Mouse (Mus musculus) heart, embryonic 14.5 days (tissue): Measurements from ENCODE around the gene Dennd4c. TPM values are rescaled to one million over a fixed set of nuclear protein-coding genes. Genes with fewer than 3 reads are reported as not detected.
A peak's percentile ranks its signal among the peaks of the same experiment; 100 is the strongest.
"Not testable (repeated sequence)": the region's sequence is repeated elsewhere in the genome, so short reads cannot be mapped to it uniquely, and the experiment has no call there.

Experiments
- ATAC-seq: fragments of 200-750 bp; cut with Nextera tagmentation; 2 replicates; pipeline ENCODE4 v1.8.0; 2017; ENCODE audit warnings: low read depth, moderate TSS enrichment; ENCODE audit not compliant: insufficient number of reproducible peaks, insufficient read depth, low FRiP score
- H3K27ac ChIP-seq, 2 experiments: fragments of 200-500 bp in 1 of 2; fragments of 300-500 bp in 1 of 2; sonication (generic) in 1 of 2; replicated peaks in 1 of 2; 2 replicates each; pipeline ENCODE4 v1.5.1; 2012 to 2014; ENCODE audit warnings: low read depth in 2 of 2, low read length in 2 of 2, control low read depth in 1 of 2, mild to moderate bottlenecking in 1 of 2, mixed read lengths in 1 of 2; ENCODE audit not compliant: control insufficient read depth in 1 of 2, insufficient read depth in 1 of 2
- H3K27me3 ChIP-seq: fragments of 300-500 bp; sonication (generic); 2 replicates; pipeline ENCODE4 v1.6.1; 2014; ENCODE audit warnings: mild to moderate bottlenecking, low read length, control low read depth; ENCODE audit not compliant: control insufficient read depth, insufficient read depth
- H3K36me3 ChIP-seq: fragments of 300-500 bp; sonication (generic); 2 replicates; pipeline ENCODE4 v1.6.1; 2014; ENCODE audit warnings: mild to moderate bottlenecking, control low read depth, low read length, mixed read lengths; ENCODE audit not compliant: control insufficient read depth, insufficient read depth
- H3K4me1 ChIP-seq, 2 experiments: fragments of 200-500 bp in 1 of 2; fragments of 300-500 bp in 1 of 2; sonication (generic) in 1 of 2; 2 replicates each; pipeline ENCODE4 v1.6.1; 2012 to 2014; ENCODE audit warnings: low read length in 2 of 2, control low read depth in 1 of 2, mixed read lengths in 1 of 2; ENCODE audit not compliant: control insufficient read depth in 2 of 2, insufficient read depth in 2 of 2
- H3K4me2 ChIP-seq: fragments of 300-500 bp; sonication (generic); 2 replicates; pipeline ENCODE4 v1.6.1; 2014; ENCODE audit warnings: mild to moderate bottlenecking, low read length
- H3K4me3 ChIP-seq, 2 experiments: fragments of 200-500 bp in 1 of 2; fragments of 300-500 bp in 1 of 2; sonication (generic) in 1 of 2; 2 replicates each; pipeline ENCODE4 v1.5.1; 2012 to 2014; ENCODE audit warnings: low read length in 2 of 2, mild to moderate bottlenecking in 2 of 2, control low read depth in 1 of 2, low read depth in 1 of 2, moderate library complexity in 1 of 2; ENCODE audit not compliant: control insufficient read depth in 1 of 2, insufficient read depth in 1 of 2
- H3K9ac ChIP-seq: fragments of 300-500 bp; sonication (generic); 2 replicates; pipeline ENCODE4 v1.6.1; 2014; ENCODE audit warnings: mild to moderate bottlenecking, low read length
- H3K9me3 ChIP-seq: fragments of 300-500 bp; sonication (generic); 2 replicates; pipeline ENCODE4 v1.6.1; 2016; ENCODE audit warnings: low read length, control low read depth; ENCODE audit not compliant: control insufficient read depth
- WGBS: fragments of 180-500 bp; shearing (Covaris S2); extraction: QIAGEN DNeasy Blood & Tissue Kit; methylation state at CpG from one replicate; pipeline ENCODE4 v1.1.7; 2014; 5-methylcytosine and 5-hydroxymethylcytosine counted together
- polyA plus RNA-seq: library from polyadenylated mRNA; unstranded; fragments of >200 nt; fragmentation: Nextera tagmentation; extraction: Ambion mirVana; gene quantifications from 2 replicates; pipeline ENCODE4 v1.2.1, GENCODE M21; 2014

Dennd4c gene
- polyA plus RNA-seq, 1 experiment from 2014 or later = 7.4 TPM

DNA sequence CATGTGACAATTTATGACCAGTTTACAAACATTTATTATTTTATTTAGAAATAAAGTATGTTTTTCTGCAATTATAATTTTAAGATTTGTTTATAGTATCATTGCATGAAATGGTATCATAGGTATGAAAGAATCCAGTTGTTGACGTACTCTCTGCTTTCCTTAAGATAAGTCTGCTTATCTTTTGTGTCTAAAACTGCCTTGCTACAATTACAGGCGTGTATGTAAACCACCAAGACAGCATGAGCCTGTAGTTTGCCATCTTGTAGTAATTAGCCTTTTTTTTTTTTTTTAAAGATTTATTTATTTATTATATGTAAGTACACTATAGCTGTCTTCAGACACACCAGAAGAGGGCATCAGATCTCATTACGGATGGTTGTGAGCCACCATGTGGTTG is 66.5 kb downstream of the Dennd4c start:
- no peak overlapping the region for H3K9ac ChIP-seq
- no peaks in the 10 kb centered on the region for H3K4me1 ChIP-seq
- no peaks in the 10 kb centered on the region for H3K9me3 ChIP-seq
- no peak for ATAC-seq
- H3K36me3 ChIP-seq = peaks cover 39% of the 10 kb centered on the region
- no peak overlapping the region for H3K27ac ChIP-seq
- H3K4me2 ChIP-seq = no peak overlapping the region
- WGBS = 86% methylated on average over 2 of the region's 3 CpGs
- no peaks in the 10 kb centered on the region for H3K27me3 ChIP-seq
- no peak overlapping the region for H3K4me3 ChIP-seq

DNA sequence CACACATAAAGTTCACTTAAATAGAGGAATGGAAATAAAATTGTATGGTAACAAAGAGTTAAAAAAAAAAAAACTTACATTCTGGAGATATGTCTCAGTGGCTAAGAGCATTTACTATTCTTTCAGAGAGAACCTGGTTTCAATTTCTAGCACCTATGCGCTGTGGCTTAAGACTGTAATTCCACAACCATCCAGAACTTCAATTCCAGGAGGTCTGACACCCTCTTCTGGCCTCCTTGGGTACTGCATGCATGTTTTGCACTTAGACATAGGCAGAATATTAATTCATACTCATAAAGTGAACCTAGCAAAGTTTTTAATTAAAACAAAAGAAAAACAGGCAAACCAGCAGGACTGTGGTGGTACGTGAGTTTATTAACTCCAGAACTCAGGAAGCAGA is 74.8 kb downstream of the Dennd4c start:
- H3K4me2 ChIP-seq = no peak overlapping the region
- H3K9ac ChIP-seq = no peak overlapping the region
- 81% methylated on average over 2 of the region's 2 CpGs for WGBS
- H3K9me3 ChIP-seq = no peaks in the 10 kb centered on the region
- H3K27ac ChIP-seq = no peak overlapping the region
- H3K27me3 ChIP-seq = no peaks in the 10 kb centered on the region
- H3K36me3 ChIP-seq = peaks cover 80% of the 10 kb centered on the region
- ATAC-seq = no peak
- H3K4me1 ChIP-seq = peaks cover 0 to 4% of the 10 kb centered on the region in 2 experiments; a peak in 1 of 4 replicates
- no peak overlapping the region for H3K4me3 ChIP-seq

DNA sequence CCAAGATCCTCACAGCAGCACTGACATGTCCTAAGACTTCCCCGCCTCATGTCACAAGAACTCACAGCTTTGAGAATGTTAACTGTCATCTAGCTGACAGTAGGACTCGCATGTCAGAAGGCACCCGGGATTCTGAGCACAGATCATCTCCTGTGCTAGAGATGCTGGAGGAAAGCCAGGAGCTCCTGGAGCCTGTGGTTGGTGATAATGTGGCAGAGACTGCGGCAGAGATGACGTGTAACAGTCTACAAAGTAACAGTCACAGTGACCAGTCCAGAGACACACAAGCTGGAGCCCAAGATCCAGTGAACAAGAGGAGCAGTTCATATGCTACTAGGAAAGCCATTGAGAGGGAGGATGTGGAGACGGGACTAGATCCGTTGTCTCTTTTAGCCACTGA is 76.8 kb downstream of the Dennd4c start:
- Histone ChIP-seq H3K4me3 (no peak overlapping the region), H3K36me3 (peaks cover 89% of the 10 kb centered on the region), H3K27ac (no peak overlapping the region), H3K4me1 (peaks cover 0 to 4% of the 10 kb centered on the region in 2 experiments; a peak in 1 of 4 replicates), H3K9ac (no peak overlapping the region), H3K4me2 (no peak overlapping the region), H3K27me3 (no peaks in the 10 kb centered on the region), H3K9me3 (no peaks in the 10 kb centered on the region)
- ATAC-seq = no peak
- WGBS = 49% methylated on average over 7 of the region's 7 CpGs

DNA sequence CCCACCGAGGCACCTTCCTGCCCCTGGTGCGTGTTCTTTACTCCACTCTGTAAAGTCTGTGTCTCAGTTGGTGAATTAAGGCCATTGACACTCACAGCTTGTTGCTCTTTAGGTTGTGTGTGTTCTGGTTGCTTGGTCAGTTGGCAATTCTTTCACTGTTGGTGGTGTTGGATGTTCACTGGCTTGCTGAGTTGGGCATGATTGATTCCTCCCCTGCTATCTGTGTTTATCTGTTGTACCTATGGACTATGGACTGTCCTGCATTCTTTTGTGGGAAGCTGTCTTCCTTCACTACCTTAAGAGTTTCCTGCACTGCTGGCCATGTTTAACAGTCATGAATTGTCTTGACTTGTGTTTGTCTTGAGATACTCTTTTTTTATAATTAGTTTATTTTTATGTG is 83.5 kb downstream of the Dennd4c start:
- no peak overlapping the region for H3K9ac ChIP-seq
- H3K4me3 ChIP-seq = no peak overlapping the region
- WGBS = 87% methylated on average over 2 of the region's 2 CpGs
- no peak for ATAC-seq
- H3K4me1 ChIP-seq = no peaks in the 10 kb centered on the region
- no peaks in the 10 kb centered on the region for H3K27me3 ChIP-seq
- H3K27ac ChIP-seq = no peak overlapping the region
- no peak overlapping the region for H3K4me2 ChIP-seq
- H3K9me3 ChIP-seq = no peaks in the 10 kb centered on the region
- peaks cover 71% of the 10 kb centered on the region for H3K36me3 ChIP-seq

DNA sequence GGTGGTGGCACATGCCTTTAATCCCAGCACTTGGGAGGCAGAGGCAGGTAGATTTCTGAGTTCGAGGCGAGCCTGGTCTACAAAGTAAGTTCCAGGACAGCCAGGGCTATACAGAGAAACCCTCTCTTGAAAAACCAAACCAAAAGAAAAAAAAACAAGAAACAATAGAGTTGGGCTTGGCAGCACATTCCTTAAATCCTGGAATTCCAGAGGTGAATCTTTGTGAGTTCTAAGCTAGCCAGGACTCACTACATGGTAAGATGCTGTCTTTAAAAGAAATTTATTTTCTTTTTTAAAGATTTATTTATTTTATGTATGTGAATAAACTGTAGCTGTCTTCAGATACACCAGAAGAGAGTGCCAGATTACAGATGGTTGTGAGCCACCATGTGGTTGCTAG is 92.8 kb downstream of the Dennd4c start:
- H3K9me3 ChIP-seq, H3K27me3 ChIP-seq, H3K4me2 ChIP-seq, H3K4me1 ChIP-seq, H3K4me3 ChIP-seq, ATAC-seq, H3K9ac ChIP-seq, H3K27ac ChIP-seq: not testable (repeated sequence)
- peaks cover 92% of the 10 kb centered on the region for H3K36me3 ChIP-seq
- 100% methylated on average over 2 of the region's 2 CpGs for WGBS

DNA sequence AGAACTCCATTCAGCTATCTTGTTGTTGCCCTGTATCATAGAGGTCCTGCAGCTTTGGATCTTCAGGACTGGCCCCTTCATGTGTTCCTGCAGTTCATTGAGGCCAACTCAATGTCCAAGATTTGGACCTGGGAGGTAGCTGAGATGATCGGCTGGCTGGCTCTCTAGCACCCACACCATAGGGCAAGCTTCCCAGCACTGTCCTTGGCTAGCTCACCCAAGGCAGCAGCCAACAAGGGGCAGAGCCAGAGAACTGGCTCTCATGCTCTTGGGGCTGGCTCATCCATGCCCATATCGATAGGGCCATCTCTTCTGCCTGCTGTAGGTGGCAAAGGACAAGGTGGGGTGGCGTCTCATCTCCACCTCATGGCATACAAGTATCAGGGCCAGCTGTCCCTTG is 97.0 kb downstream of the Dennd4c start:
- 91% methylated on average over 3 of the region's 3 CpGs for WGBS
- H3K4me3 ChIP-seq = no peak overlapping the region
- no peaks in the 10 kb centered on the region for H3K4me1 ChIP-seq
- no peak for ATAC-seq
- H3K27ac ChIP-seq = no peak overlapping the region
- H3K9ac ChIP-seq = no peak overlapping the region
- H3K36me3 ChIP-seq = peaks cover 75% of the 10 kb centered on the region
- no peaks in the 10 kb centered on the region for H3K27me3 ChIP-seq
- no peaks in the 10 kb centered on the region for H3K9me3 ChIP-seq
- no peak overlapping the region for H3K4me2 ChIP-seq

DNA sequence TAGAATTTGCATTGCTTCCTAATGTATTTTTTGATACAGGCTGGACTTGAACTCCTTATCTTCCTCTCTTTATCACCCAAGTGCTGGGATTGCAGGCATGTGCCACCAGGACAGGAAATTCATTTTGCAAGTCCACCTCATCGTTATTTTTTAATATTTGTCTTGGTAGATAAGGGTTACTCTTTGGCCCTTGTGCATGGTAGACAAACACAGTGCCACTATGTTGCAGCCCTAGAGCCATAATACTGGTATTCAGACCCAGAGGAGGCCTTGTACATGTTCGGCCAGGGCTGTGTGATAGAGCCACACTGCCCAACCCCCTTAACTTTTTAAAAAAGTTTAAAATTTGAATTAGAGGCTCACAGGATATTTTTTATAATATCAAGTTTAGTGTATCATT is 98.9 kb downstream of the Dennd4c start:
- Histone ChIP-seq H3K27me3 (no peaks in the 10 kb centered on the region), H3K27ac (no peak overlapping the region), H3K4me2 (no peak overlapping the region), H3K4me3 (no peak overlapping the region), H3K4me1 (no peaks in the 10 kb centered on the region), H3K9ac (no peak overlapping the region), H3K36me3 (peaks cover 61% of the 10 kb centered on the region), H3K9me3 (no peaks in the 10 kb centered on the region)
- no peak for ATAC-seq
- 60% methylated on average over 2 of the region's 2 CpGs for WGBS

DNA sequence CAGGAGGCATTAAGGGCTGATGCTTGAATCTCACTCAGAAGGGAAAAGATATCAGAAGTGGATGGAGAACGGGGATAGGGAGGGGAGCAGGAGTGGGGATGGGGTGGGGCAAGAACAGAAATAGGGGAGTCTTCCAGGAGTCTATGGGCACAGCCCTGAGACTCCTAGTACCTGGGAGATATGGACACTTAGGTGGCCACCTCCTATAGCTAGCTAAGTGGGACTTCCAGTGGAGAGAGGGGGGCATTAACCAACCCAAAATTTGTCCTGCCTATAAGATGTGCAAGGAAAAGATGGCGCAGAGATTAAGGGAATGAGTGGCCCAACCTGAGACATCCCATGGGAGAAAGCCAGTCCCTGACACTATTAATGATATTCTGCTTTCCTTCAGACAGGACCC is 103.0 kb downstream of the Dennd4c start:
- H3K27me3 ChIP-seq = no peaks in the 10 kb centered on the region
- no peak overlapping the region for H3K4me3 ChIP-seq
- no peaks in the 10 kb centered on the region for H3K4me1 ChIP-seq
- no peak for ATAC-seq
- no peaks in the 10 kb centered on the region for H3K9me3 ChIP-seq
- H3K36me3 ChIP-seq = peaks cover 58% of the 10 kb centered on the region
- peak overlapping the region in 1 of 2 experiments; percentile 44; a peak in 1 of 4 replicates for H3K27ac ChIP-seq
- no peak overlapping the region for H3K4me2 ChIP-seq
- 62% methylated on average over 2 of the region's 2 CpGs for WGBS
- no peak overlapping the region for H3K9ac ChIP-seq
